24 mouse cellular contexts compared by ENCODE assay signal in genomic region chr16:42857564-42858183, GRCm38 (mm10).
"Had no signal": no experiment of that assay in that cellular context is flagged by ENCODE, and none has a peak within 500 bp of the region (broad histone marks: within the 10 kb centered on the region; RNA-seq: fewer than 3 reads in every experiment).

No protein-coding gene starts in this region.

- ATAC-seq: hindbrain, postnatal 0 days; intestine, embryonic 16.5 days had no signal

- H3K4me3 ChIP-seq: heart, adult 2 months; heart, embryonic 13.5 days; heart, embryonic 15.5 days; hindbrain, embryonic 13.5 days; hindbrain, embryonic 15.5 days; kidney, embryonic 15.5 days; limb, embryonic 13.5 days had no signal

- H3K4me2 ChIP-seq: heart, embryonic 11.5 days; heart, embryonic 13.5 days; heart, embryonic 15.5 days; hindbrain, embryonic 13.5 days; hindbrain, embryonic 15.5 days; kidney, embryonic 15.5 days; limb, embryonic 13.5 days had no signal

- H3K9me3 ChIP-seq: heart, embryonic 15.5 days; hindbrain, embryonic 13.5 days; hindbrain, embryonic 15.5 days; kidney, embryonic 15.5 days had no signal

- H3K27me3 ChIP-seq: heart, embryonic 13.5 days; heart, embryonic 15.5 days; hindbrain, embryonic 13.5 days; hindbrain, embryonic 15.5 days; kidney, embryonic 15.5 days; limb, embryonic 13.5 days had no signal

- H3K27ac ChIP-seq: heart, adult 2 months; heart, embryonic 13.5 days; heart, embryonic 15.5 days; hindbrain, embryonic 13.5 days; hindbrain, embryonic 15.5 days; hindbrain, postnatal 0 days; kidney, embryonic 15.5 days; kidney, postnatal 0 days; limb, embryonic 13.5 days had no signal

- H3K9ac ChIP-seq: heart, embryonic 13.5 days; heart, embryonic 15.5 days; hindbrain, embryonic 13.5 days; hindbrain, embryonic 15.5 days; kidney, embryonic 15.5 days; limb, embryonic 13.5 days had no signal

- H3K4me1 ChIP-seq: heart, embryonic 13.5 days; heart, embryonic 15.5 days; hindbrain, embryonic 13.5 days; hindbrain, embryonic 15.5 days; kidney, embryonic 15.5 days; limb, embryonic 13.5 days had no signal

- H3K36me3 ChIP-seq: heart, embryonic 13.5 days; heart, embryonic 15.5 days; hindbrain, embryonic 13.5 days; hindbrain, embryonic 15.5 days; kidney, embryonic 15.5 days; limb, embryonic 13.5 days had no signal

- DNase-seq: gastrocnemius, postnatal 14 days; gastrocnemius, postnatal 36 days; heart, adult 11 months; heart, adult 2 months; heart, postnatal 14 days; heart, postnatal 36 days; kidney, adult 11 months; kidney, adult 2 months; kidney, adult 9 months; kidney, postnatal 14 days; kidney, postnatal 36 days; layer of hippocampus, adult 9-11 months; layer of hippocampus, postnatal 36 days; left cerebral cortex, postnatal 4 days had no signal
